Comparison of ENCODE assay signal across 8 mouse cellular contexts in genomic region chr2:144267004-144267730, GRCm38 (mm10). TPM values are rescaled to one million over a fixed set of nuclear protein-coding genes. Genes with fewer than 3 reads are reported as not detected.
DNase-seq lines count a peak whose midpoint lies in the region; ATAC-seq and TF ChIP-seq lines count a peak whose summit lies in the region.

No protein-coding gene starts in this region.

- no peak for TF ChIP-seq EP300 in stomach, postnatal 0 days (optimal IDR thresholded peaks at IDR 0.05)

- H3K27me3 ChIP-seq in heart, embryonic 11.5 days (ENCODE audit: control insufficient read depth, insufficient read depth, low read length) = no peaks in the 10 kb centered on the region
- no peaks in the 10 kb centered on the region for H3K27me3 ChIP-seq in midbrain, embryonic 11.5 days (ENCODE audit: control insufficient read depth, insufficient read depth, low read length)
- no peaks in the 10 kb centered on the region for H3K27me3 ChIP-seq in midbrain, embryonic 15.5 days (replicated peaks)
- no peaks in the 10 kb centered on the region for H3K27me3 ChIP-seq in limb, embryonic 12.5 days
- no peaks in the 10 kb centered on the region for H3K27me3 ChIP-seq in stomach, postnatal 0 days (ENCODE audit: control insufficient read depth, insufficient read depth, low read length)

- H3K27ac ChIP-seq in heart, embryonic 11.5 days (ENCODE audit: low read depth, low read length) = no peak overlapping the region
- no peak overlapping the region for H3K27ac ChIP-seq in midbrain, embryonic 11.5 days (ENCODE audit: low read depth, low read length)
- no peak overlapping the region for H3K27ac ChIP-seq in midbrain, embryonic 15.5 days
- no peak overlapping the region for H3K27ac ChIP-seq in limb, embryonic 12.5 days
- no peak overlapping the region for H3K27ac ChIP-seq in stomach, postnatal 0 days (replicated peaks)

- no peak for DNase-seq in heart, adult 8-10 months (ENCODE audit: low spot score)
- DNase-seq in midbrain, embryonic 11.5 days (ENCODE audit: low spot score, missing footprints) = peak; percentile 75
- no peak for DNase-seq in stomach, postnatal 0 days (ENCODE audit: low spot score)
- no peak for DNase-seq in ovary, postnatal 10 days (ENCODE audit: low spot score)
- no peak for DNase-seq in right cerebral cortex, postnatal 10 days (ENCODE audit: low spot score in 2 of 2)

- no peaks in the 10 kb centered on the region; the same call in 1 of the 2 replicates for H3K36me3 ChIP-seq in heart, embryonic 11.5 days (ENCODE audit: control insufficient read depth, insufficient read depth, low read length)
- H3K36me3 ChIP-seq in midbrain, embryonic 11.5 days (ENCODE audit: control insufficient read depth, insufficient read depth, low read length) = no peaks in the 10 kb centered on the region; the same call in 1 of the 2 replicates
- H3K36me3 ChIP-seq in midbrain, embryonic 15.5 days (replicated peaks) = no peaks in the 10 kb centered on the region
- H3K36me3 ChIP-seq in limb, embryonic 12.5 days = peaks cover 24% of the 10 kb centered on the region; the same call in 1 of the 2 replicates
- no peaks in the 10 kb centered on the region for H3K36me3 ChIP-seq in stomach, postnatal 0 days (ENCODE audit: control insufficient read depth, insufficient read depth, low read length)

- ATAC-seq in heart, embryonic 11.5 days (replicated peaks; ENCODE audit: insufficient number of reproducible peaks, low FRiP score, low TSS enrichment) = no peak
- no peak for ATAC-seq in midbrain, embryonic 11.5 days (ENCODE audit: low FRiP score)
- no peak for ATAC-seq in midbrain, embryonic 15.5 days (replicated peaks)
- ATAC-seq in limb, embryonic 12.5 days (ENCODE audit: insufficient number of reproducible peaks, insufficient read depth, low FRiP score, low TSS enrichment, low read depth) = no peak
- no peak for ATAC-seq in stomach, postnatal 0 days (ENCODE audit: low FRiP score, low TSS enrichment)

- no peaks in the 10 kb centered on the region for H3K9me3 ChIP-seq in heart, embryonic 11.5 days (replicated peaks; ENCODE audit: control insufficient read depth, low read length)
- no peaks in the 10 kb centered on the region for H3K9me3 ChIP-seq in midbrain, embryonic 11.5 days (ENCODE audit: control insufficient read depth, low read length)
- no peaks in the 10 kb centered on the region for H3K9me3 ChIP-seq in midbrain, embryonic 15.5 days
- no peaks in the 10 kb centered on the region for H3K9me3 ChIP-seq in limb, embryonic 12.5 days
- H3K9me3 ChIP-seq in stomach, postnatal 0 days (ENCODE audit: control insufficient read depth, low read length) = no peaks in the 10 kb centered on the region

- H3K4me3 ChIP-seq in heart, embryonic 11.5 days (ENCODE audit: low read depth, low read length) = peak overlapping the region; percentile 79; the same call in 1 of the 2 replicates
- H3K4me3 ChIP-seq in midbrain, embryonic 11.5 days (ENCODE audit: low read depth, low read length) = no peak overlapping the region
- no peak overlapping the region for H3K4me3 ChIP-seq in midbrain, embryonic 15.5 days
- H3K4me3 ChIP-seq in limb, embryonic 12.5 days (replicated peaks) = no peak overlapping the region
- no peak overlapping the region for H3K4me3 ChIP-seq in stomach, postnatal 0 days (ENCODE audit: low read depth, low read length)

- 0 out of 2 replicates have a peak overlapping the region, but pooled peaks have one; percentile 1 for H3K9ac ChIP-seq in heart, embryonic 11.5 days (ENCODE audit: low read depth, low read length)
- no peak overlapping the region for H3K9ac ChIP-seq in midbrain, embryonic 11.5 days (ENCODE audit: low read length)
- H3K9ac ChIP-seq in midbrain, embryonic 15.5 days = no peak overlapping the region
- no peak overlapping the region for H3K9ac ChIP-seq in limb, embryonic 12.5 days (replicated peaks)
- no peak overlapping the region for H3K9ac ChIP-seq in stomach, postnatal 0 days (ENCODE audit: low read length)

- H3K4me2 ChIP-seq in heart, embryonic 11.5 days = peak overlapping the region; percentile 83
- H3K4me2 ChIP-seq in midbrain, embryonic 11.5 days = 0 out of 2 replicates have a peak overlapping the region, but pooled peaks have one; percentile 69
- no peak overlapping the region for H3K4me2 ChIP-seq in midbrain, embryonic 15.5 days
- H3K4me2 ChIP-seq in limb, embryonic 12.5 days = peak overlapping the region; percentile 72
- H3K4me2 ChIP-seq in stomach, postnatal 0 days (replicated peaks; ENCODE audit: low read depth) = peak overlapping the region; percentile 82; the same call in 1 of the 2 replicates

- TF ChIP-seq CTCF in stomach, postnatal 0 days (IDR thresholded peaks at IDR 0.05; ENCODE audit: low read depth) = no peak

- WGBS in heart, embryonic 11.5 days (ENCODE audit: insufficient replicate concordance) = 50% methylated on average over 5 of the region's 5 CpGs
- WGBS in midbrain, embryonic 11.5 days = 56% methylated on average over 5 of the region's 5 CpGs
- WGBS in midbrain, embryonic 15.5 days = 55% methylated on average over 5 of the region's 5 CpGs
- WGBS in limb, embryonic 12.5 days = 59% methylated on average over 5 of the region's 5 CpGs
- 47% methylated on average over 5 of the region's 5 CpGs for WGBS in stomach, postnatal 0 days

- H3K4me1 ChIP-seq in heart, embryonic 11.5 days (ENCODE audit: control insufficient read depth, insufficient read depth, low read length) = peaks cover 18% of the 10 kb centered on the region
- H3K4me1 ChIP-seq in midbrain, embryonic 11.5 days (ENCODE audit: control insufficient read depth, insufficient read depth, low read length) = peaks cover 16% of the 10 kb centered on the region
- peaks cover 24% of the 10 kb centered on the region for H3K4me1 ChIP-seq in midbrain, embryonic 15.5 days
- H3K4me1 ChIP-seq in limb, embryonic 12.5 days (replicated peaks) = peaks cover 30% of the 10 kb centered on the region
- H3K4me1 ChIP-seq in stomach, postnatal 0 days (replicated peaks; ENCODE audit: control insufficient read depth, insufficient read depth) = peaks cover 4% of the 10 kb centered on the region; the same call in 1 of the 2 replicates

RNA-seq across cellular contexts. Expression of gene Mgme1, which starts 3.3 kb away (rescaled TPM):
- 16.7 and 20.8 TPM in 2 replicates for polyA plus RNA-seq in heart, embryonic 11.5 days (2014; fragmentation: Nextera tagmentation; extraction: Ambion mirVana)
- 10 to 100 TPM; 14.5 to 18.5 (median 17.3) TPM for total RNA-seq in heart, adult 8-10 months (2022)
- 15.7 and 17.4 TPM in 2 replicates for polyA plus RNA-seq in midbrain, embryonic 11.5 days (2014; fragmentation: Nextera tagmentation; extraction: Ambion mirVana)
- polyA plus RNA-seq in midbrain, embryonic 15.5 days (2015; fragmentation: Nextera tagmentation; extraction: Ambion mirVana) = 11.5 and 12.3 TPM in 2 replicates
- 20.3 and 21.7 TPM in 2 replicates for polyA plus RNA-seq in limb, embryonic 12.5 days (2016; fragmentation: Nextera tagmentation; extraction: Ambion mirVana)
- polyA plus RNA-seq in stomach, postnatal 0 days (2015; fragmentation: Nextera tagmentation; extraction: Ambion mirVana) = 6.8 and 8.4 TPM in 2 replicates

RNA-seq across cellular contexts. Expression of gene Snx5, which starts 3.5 kb away (rescaled TPM):
- 114 and 115 TPM in 2 replicates for polyA plus RNA-seq in heart, embryonic 11.5 days (2014; fragmentation: Nextera tagmentation; extraction: Ambion mirVana)
- 10 to 100 TPM; 56.1 to 62.3 (median 59.5) TPM for total RNA-seq in heart, adult 8-10 months (2022)
- polyA plus RNA-seq in midbrain, embryonic 11.5 days (2014; fragmentation: Nextera tagmentation; extraction: Ambion mirVana) = 105 and 111 TPM in 2 replicates
- polyA plus RNA-seq in midbrain, embryonic 15.5 days (2015; fragmentation: Nextera tagmentation; extraction: Ambion mirVana) = 62.0 and 62.8 TPM in 2 replicates
- polyA plus RNA-seq in limb, embryonic 12.5 days (2016; fragmentation: Nextera tagmentation; extraction: Ambion mirVana) = 139 and 145 TPM in 2 replicates
- polyA plus RNA-seq in stomach, postnatal 0 days (2015; fragmentation: Nextera tagmentation; extraction: Ambion mirVana) = 63.5 and 64.0 TPM in 2 replicates
